Mouse (Mus musculus) MEL (cell line): ENCODE measurements around the gene Rpp14. TPM values are rescaled to one million over a fixed set of nuclear protein-coding genes. Genes with fewer than 3 reads are reported as not detected.

ENCODE experiments used
- DNase-seq: peaks from one replicate; pipeline ENCODE4 v3.0.0; 2011; ENCODE audit warnings: low read depth, low spot score
- H3K27ac ChIP-seq: 2 replicates; pipeline ENCODE4 v1.5.1; 2012; ENCODE audit warnings: low read depth, mild to moderate bottlenecking, control low read depth, low read length, moderate library complexity; ENCODE audit not compliant: control insufficient read depth
- H3K27me3 ChIP-seq, 2 experiments: fragments of 150-350 bp in 1 of 2; sonication (generic) in 1 of 2; 2 replicates each; pipeline ENCODE4 v1.6.1; 2012; ENCODE audit warnings: low read length in 2 of 2, mild to moderate bottlenecking in 2 of 2, improper control_type of control experiment in 1 of 2, moderate library complexity in 1 of 2; ENCODE audit not compliant: insufficient read depth in 2 of 2, control insufficient read depth in 1 of 2
- H3K36me3 ChIP-seq, 2 experiments: 2 replicates each; pipeline ENCODE4 v1.6.1; 2012 to 2014; ENCODE audit warnings: low read length in 2 of 2, improper control_type of control experiment in 1 of 2, inconsistent platforms in 1 of 2, mild to moderate bottlenecking in 1 of 2; ENCODE audit not compliant: insufficient read depth in 2 of 2, control insufficient read depth in 1 of 2
- H3K4me1 ChIP-seq, 2 experiments: fragments of 150-350 bp in 1 of 2; sonication (generic) in 1 of 2; 2 replicates each; pipeline ENCODE4 v1.6.1; 2012; ENCODE audit warnings: low read length in 2 of 2, improper control_type of control experiment in 1 of 2, mild to moderate bottlenecking in 1 of 2; ENCODE audit not compliant: insufficient read depth in 2 of 2, control insufficient read depth in 1 of 2
- H3K4me3 ChIP-seq, 2 experiments: fragments of 150-350 bp in 1 of 2; sonication (generic) in 1 of 2; 2 replicates each; pipeline ENCODE4 v1.5.1; 2012; ENCODE audit warnings: low read depth in 2 of 2, low read length in 2 of 2, mild to moderate bottlenecking in 2 of 2, moderate library complexity in 2 of 2, control low read depth in 1 of 2, improper control_type of control experiment in 1 of 2; ENCODE audit not compliant: control insufficient read depth in 1 of 2, insufficient read depth in 1 of 2
- H3K79me2 ChIP-seq: 2 replicates; pipeline ENCODE4 v1.6.1; 2012; ENCODE audit warnings: mild to moderate bottlenecking, low read length, moderate library complexity; ENCODE audit not compliant: control insufficient read depth, poor library complexity, insufficient read depth
- H3K9ac ChIP-seq: 2 replicates; pipeline ENCODE4 v1.6.1; 2012; ENCODE audit warnings: low read depth, mild to moderate bottlenecking, control low read depth, low read length, moderate library complexity; ENCODE audit not compliant: control insufficient read depth, poor library complexity, severe bottlenecking
- H3K9me3 ChIP-seq: fragments of 150-350 bp; sonication (generic); replicated peaks from 2 replicates; pipeline ENCODE4 v1.6.1; 2012; ENCODE audit warnings: mild to moderate bottlenecking, low read length, improper control_type of control experiment, moderate library complexity; ENCODE audit not compliant: insufficient read depth
- BHLHE40 ChIP-seq: IDR thresholded peaks from 2 replicates; pipeline ENCODE4 v1.6.1; 2012; ENCODE audit warnings: low read depth, mild to moderate bottlenecking, inconsistent platforms, low read length, improper control_type of control experiment, borderline replicate concordance
- E2F4 ChIP-seq: IDR thresholded peaks from 2 replicates; pipeline ENCODE4 v1.6.1; 2011; ENCODE audit warnings: low read depth, low read length, improper control_type of control experiment, borderline replicate concordance
- ELF1 ChIP-seq: IDR thresholded peaks from 2 replicates; pipeline ENCODE4 v1.6.1; 2014; ENCODE audit warnings: low read depth, mild to moderate bottlenecking, inconsistent platforms, low read length, improper control_type of control experiment, moderate library complexity
- HCFC1 ChIP-seq: IDR thresholded peaks from 2 replicates; pipeline ENCODE4 v1.6.1; 2012; ENCODE audit warnings: low read depth, mild to moderate bottlenecking, inconsistent platforms, low read length, improper control_type of control experiment, moderate library complexity
- JUND ChIP-seq: IDR thresholded peaks from 2 replicates; pipeline ENCODE4 v1.6.1; 2011; ENCODE audit warnings: low read depth, mild to moderate bottlenecking, improper control_type of control experiment, low read length
- MAZ ChIP-seq: IDR thresholded peaks from 2 replicates; pipeline ENCODE4 v1.6.1; 2012; ENCODE audit warnings: low read depth, mild to moderate bottlenecking, inconsistent platforms, low read length, improper control_type of control experiment
- MEF2A ChIP-seq: IDR thresholded peaks from 2 replicates; pipeline ENCODE4 v1.6.1; 2014; ENCODE audit warnings: low read depth, mild to moderate bottlenecking, inconsistent platforms, low read length, improper control_type of control experiment; ENCODE audit not compliant: poor library complexity, insufficient replicate concordance, severe bottlenecking; ENCODE audit errors: extremely low read depth
- NELFE ChIP-seq: IDR thresholded peaks from 2 replicates; pipeline ENCODE4 v1.6.1; 2011; ENCODE audit warnings: low read depth, low read length, improper control_type of control experiment
- POLR2AphosphoS2 ChIP-seq: IDR thresholded peaks from 2 replicates; pipeline ENCODE4 v1.6.1; 2011; ENCODE audit warnings: low read length, improper control_type of control experiment
- POLR2AphosphoS5 ChIP-seq: IDR thresholded peaks from 2 replicates; pipeline ENCODE4 v1.6.1; 2012; ENCODE audit warnings: low read depth, borderline replicate concordance, mild to moderate bottlenecking, inconsistent platforms, low read length, moderate library complexity, mixed read lengths
- RAD21 ChIP-seq: IDR thresholded peaks from 2 replicates; pipeline ENCODE4 v1.6.1; 2011; ENCODE audit warnings: mild to moderate bottlenecking, low read depth, low read length, improper control_type of control experiment
- RCOR1 ChIP-seq: IDR thresholded peaks from 2 replicates; pipeline ENCODE4 v1.6.1; 2012; ENCODE audit warnings: low read depth, mild to moderate bottlenecking, inconsistent platforms, low read length, improper control_type of control experiment
- SIN3A ChIP-seq: IDR thresholded peaks from 2 replicates; pipeline ENCODE4 v1.6.1; 2012; ENCODE audit warnings: low read length, improper control_type of control experiment, inconsistent platforms
- SMC3 ChIP-seq: IDR thresholded peaks from 2 replicates; pipeline ENCODE4 v1.6.1; 2011; ENCODE audit warnings: low read depth, low read length, improper control_type of control experiment
- TCF12 ChIP-seq: IDR thresholded peaks from 2 replicates; pipeline ENCODE4 v1.6.1; 2014; ENCODE audit warnings: low read depth, mild to moderate bottlenecking, inconsistent platforms, low read length, improper control_type of control experiment, moderate library complexity
- UBTF ChIP-seq: IDR thresholded peaks from 2 replicates; pipeline ENCODE4 v1.6.1; 2012; ENCODE audit warnings: low read depth, mild to moderate bottlenecking, inconsistent platforms, low read length, improper control_type of control experiment, moderate library complexity, borderline replicate concordance; ENCODE audit not compliant: insufficient read depth
- USF2 ChIP-seq, 2 experiments: IDR thresholded peaks; 2 replicates each; pipeline ENCODE4 v1.6.1; 2011 to 2012; ENCODE audit warnings: improper control_type of control experiment in 2 of 2, low read length in 2 of 2, borderline replicate concordance in 1 of 2, inconsistent platforms in 1 of 2, low read depth in 1 of 2, mild to moderate bottlenecking in 1 of 2; ENCODE audit not compliant: insufficient read depth in 1 of 2
- ZC3H11A ChIP-seq: IDR thresholded peaks from 2 replicates; pipeline ENCODE4 v1.6.1; 2012; ENCODE audit warnings: low read depth, mild to moderate bottlenecking, inconsistent platforms, low read length, improper control_type of control experiment
- ZNF384 ChIP-seq: IDR thresholded peaks from 2 replicates; pipeline ENCODE4 v1.6.1; 2012; ENCODE audit warnings: low read depth, mild to moderate bottlenecking, inconsistent platforms, low read length, improper control_type of control experiment
- polyA plus RNA-seq, 2 experiments: library from polyadenylated mRNA; stranded (reverse) in 1 of 2; unstranded in 1 of 2; fragments of >175 nt in 1 of 2; fragments of >200 nt in 1 of 2; gene quantifications; 2 replicates each; pipeline versions ENCODE4 v1.2.1 to v1.2.4; 2012; ENCODE audit warnings: low replicate concordance in 2 of 2, low read depth in 1 of 2; ENCODE audit not compliant: insufficient read length in 2 of 2, insufficient read depth in 1 of 2, missing spikeins in 1 of 2
- total RNA-seq: library from RNA; depleted of rRNA; stranded (reverse); fragments of 300-350 nt; gene quantifications from 2 replicates; pipeline ENCODE4 v1.2.3, GENCODE M21; 2012

Rpp14 gene
- total and polyA plus RNA-seq, 3 experiments: 41.2 to 45.5 TPM; not detected in 1

DNA sequence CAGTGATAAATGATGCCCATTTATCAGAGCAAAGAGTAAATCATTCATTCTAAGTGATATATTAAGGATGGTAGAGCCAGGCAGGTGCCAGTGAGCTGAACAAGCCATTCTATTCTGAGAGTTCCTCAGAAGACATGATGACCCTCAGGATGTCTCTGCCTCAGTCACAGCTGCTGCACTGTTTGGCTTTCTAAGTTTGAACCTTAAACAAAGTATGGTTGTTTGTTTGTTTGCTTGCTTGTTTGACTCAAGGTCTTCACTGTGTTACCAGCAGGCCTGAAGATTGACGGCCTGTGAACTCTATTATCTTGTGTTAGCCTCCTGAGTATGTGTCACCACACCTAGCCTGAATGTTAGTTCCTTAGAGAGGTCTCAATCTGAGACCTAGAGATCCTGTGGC lies 34.6 kb downstream of the Rpp14 start:
- DNase-seq: no peak
- H3K9ac ChIP-seq: no peak overlapping the region
- no peak overlapping the region for H3K27ac ChIP-seq
- H3K4me3 ChIP-seq: no peak overlapping the region
- TF ChIP-seq UBTF (no peak), RAD21 (no peak), SIN3A (no peak), ZNF384 (no peak), POLR2AphosphoS5 (no peak)
- no peaks in the 10 kb centered on the region for H3K79me2 ChIP-seq
- no peaks in the 10 kb centered on the region for H3K9me3 ChIP-seq
- H3K27me3 ChIP-seq: no peaks in the 10 kb centered on the region
- peaks cover 0 to 1% of the 10 kb centered on the region in 2 experiments; a peak in 1 of 4 replicates for H3K4me1 ChIP-seq
- H3K36me3 ChIP-seq: no peaks in the 10 kb centered on the region; a peak in 1 of 4 replicates

DNA sequence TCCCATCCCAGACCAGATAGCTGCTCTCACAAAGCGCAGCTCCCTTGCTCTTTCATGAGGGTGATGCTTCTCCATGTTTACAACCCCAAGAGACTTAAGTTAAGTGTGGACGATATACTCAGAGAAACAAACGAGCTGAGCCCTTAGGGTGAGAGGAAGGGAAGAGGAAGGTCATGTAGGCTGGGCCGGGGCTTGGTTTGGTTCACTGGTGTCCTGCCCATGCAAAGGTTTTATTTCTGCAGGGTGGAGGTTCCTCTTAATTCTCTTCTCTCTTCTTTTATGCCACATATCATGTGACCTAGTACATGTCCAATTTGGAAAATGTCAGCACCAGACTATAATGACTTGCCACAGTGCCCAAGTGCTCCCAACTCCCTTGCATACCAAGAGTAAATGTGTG lies 35.6 kb downstream of the Rpp14 start:
- no peak for TF ChIP-seq BHLHE40
- no peak for TF ChIP-seq RCOR1
- TF ChIP-seq MAZ: no peak
- TF ChIP-seq UBTF: no peak
- no peak for TF ChIP-seq NELFE
- TF ChIP-seq ELF1: no peak
- TF ChIP-seq E2F4: no peak
- TF ChIP-seq ZC3H11A: no peak
- TF ChIP-seq MEF2A: no peak
- no peak for TF ChIP-seq POLR2AphosphoS2
- TF ChIP-seq HCFC1: no peak
- no peak for TF ChIP-seq USF2 (IDR thresholded peaks at IDR 0.05; ENCODE audit: borderline replicate concordance in 1 of 2, insufficient read depth in 1 of 2, low read depth in 1 of 2, low read length in 2 of 2)
- TF ChIP-seq TCF12: no peak
- no peak for TF ChIP-seq JUND
- TF ChIP-seq SMC3: no peak
- H3K4me1 ChIP-seq: peaks cover 0 to 5% of the 10 kb centered on the region in 2 experiments; a peak in 1 of 4 replicates
- no peak overlapping the region for H3K9ac ChIP-seq
- no peaks in the 10 kb centered on the region for H3K27me3 ChIP-seq
- H3K79me2 ChIP-seq: no peaks in the 10 kb centered on the region
- DNase-seq: no peak
- H3K27ac ChIP-seq: no peak overlapping the region
- no peak overlapping the region for H3K4me3 ChIP-seq
- no peaks in the 10 kb centered on the region for H3K9me3 ChIP-seq
- peaks cover 0 to 2% of the 10 kb centered on the region in 2 experiments; a peak in 1 of 4 replicates for H3K36me3 ChIP-seq
